Mouse (Mus musculus): ENCODE measurements around the gene Adamts9. TPM values are rescaled to one million over a fixed set of nuclear protein-coding genes. Genes with fewer than 3 reads are reported as not detected.

The Adamts9 gene
- polyA plus RNA-seq, 1 experiment from 2014 or later, result 2.8 TPM

- no peaks in the 10 kb centered on the region for H3K27me3 ChIP-seq (ENCODE audit: control insufficient read depth, insufficient read depth, low read length)
- 94% methylated on average over 11 of the region's 11 CpGs for WGBS
- H3K4me2 ChIP-seq (ENCODE audit: low read depth, low read length, severe bottlenecking), result no peak overlapping the region
- H3K4me3 ChIP-seq (ENCODE audit: low read depth, low read length), result no peak overlapping the region
- H3K9me3 ChIP-seq (ENCODE audit: control insufficient read depth, low read length), result no peaks in the 10 kb centered on the region
- DNase-seq (ENCODE audit: low spot score) (no peak), ATAC-seq (replicated peaks; ENCODE audit: low FRiP score) (no peak)
- no peaks in the 10 kb centered on the region for H3K36me3 ChIP-seq (ENCODE audit: control insufficient read depth, insufficient read depth, low read length)
- no peaks in the 10 kb centered on the region for H3K4me1 ChIP-seq (replicated peaks; ENCODE audit: control insufficient read depth, insufficient read depth, low read length)
- H3K9ac ChIP-seq (ENCODE audit: low read length), result no peak overlapping the region
- H3K27ac ChIP-seq (ENCODE audit: low read depth, low read length), result no peak overlapping the region
These were observed 140.9 kb downstream of the Adamts9 start for GRCm38 (mm10) chr6:92802421-92802820.

DNA sequence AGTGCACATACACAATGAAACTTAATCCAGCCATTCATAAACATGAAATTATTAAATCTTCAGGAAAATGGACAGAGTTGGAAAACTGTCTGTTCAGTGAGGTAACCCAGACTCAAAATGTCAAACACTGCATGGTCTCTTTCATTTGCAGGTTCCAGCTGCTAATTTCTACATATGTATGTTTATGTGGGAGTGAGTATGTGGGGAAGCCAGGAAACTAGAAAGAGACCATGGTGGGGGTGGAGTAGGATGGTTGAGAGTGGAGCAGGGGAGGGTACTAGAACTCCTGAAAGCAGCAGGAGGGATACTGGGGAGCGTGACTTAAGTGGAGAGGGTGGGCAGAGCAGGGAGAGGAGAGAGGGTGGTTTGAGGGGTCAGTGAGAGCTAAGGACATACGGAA lies 141.8 kb downstream of the Adamts9 start:
- ATAC-seq (replicated peaks; ENCODE audit: low FRiP score) (no peak), DNase-seq (ENCODE audit: low spot score) (no peak)
- Histone ChIP-seq H3K9ac (ENCODE audit: low read length) (no peak overlapping the region), H3K36me3 (ENCODE audit: control insufficient read depth, insufficient read depth, low read length) (no peaks in the 10 kb centered on the region), H3K4me3 (ENCODE audit: low read depth, low read length) (no peak overlapping the region), H3K4me1 (replicated peaks; ENCODE audit: control insufficient read depth, insufficient read depth, low read length) (no peaks in the 10 kb centered on the region), H3K4me2 (ENCODE audit: low read depth, low read length, severe bottlenecking) (no peak overlapping the region), H3K9me3 (ENCODE audit: control insufficient read depth, low read length) (no peaks in the 10 kb centered on the region), H3K27ac (ENCODE audit: low read depth, low read length) (no peak overlapping the region), H3K27me3 (ENCODE audit: control insufficient read depth, insufficient read depth, low read length) (no peaks in the 10 kb centered on the region)
- WGBS, result 79% methylated on average over 2 of the region's 2 CpGs

DNA sequence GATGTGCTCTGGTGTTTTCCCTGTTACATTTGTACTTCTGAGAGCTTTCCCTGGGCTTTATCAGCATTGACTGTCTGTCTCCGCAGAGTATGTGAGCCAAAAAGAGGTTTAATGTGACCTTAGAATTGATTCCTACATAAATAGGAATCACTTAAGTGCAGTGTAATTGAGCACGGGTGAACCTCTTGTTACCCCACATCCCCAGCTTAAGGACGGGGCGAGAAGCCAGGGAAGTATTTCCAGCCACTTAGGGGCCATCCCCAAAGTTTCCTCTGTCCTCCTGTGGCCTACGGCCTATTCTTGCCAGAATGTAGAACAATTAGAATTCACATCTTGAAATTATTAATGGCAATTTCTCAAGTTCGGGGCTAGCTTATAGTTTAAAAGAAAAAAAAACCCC lies 149.5 kb downstream of the Adamts9 start:
- H3K4me1 ChIP-seq (replicated peaks; ENCODE audit: control insufficient read depth, insufficient read depth, low read length), result no peaks in the 10 kb centered on the region
- H3K36me3 ChIP-seq (ENCODE audit: control insufficient read depth, insufficient read depth, low read length), result no peaks in the 10 kb centered on the region
- H3K27ac ChIP-seq (ENCODE audit: low read depth, low read length), result no peak overlapping the region
- H3K9ac ChIP-seq (ENCODE audit: low read length), result no peak overlapping the region
- ATAC-seq (replicated peaks; ENCODE audit: low FRiP score) (no peak), DNase-seq (ENCODE audit: low spot score) (no peak)
- no peak overlapping the region for H3K4me3 ChIP-seq (ENCODE audit: low read depth, low read length)
- WGBS, result 76% methylated on average over 6 of the region's 6 CpGs
- no peak overlapping the region for H3K4me2 ChIP-seq (ENCODE audit: low read depth, low read length, severe bottlenecking)
- no peaks in the 10 kb centered on the region for H3K9me3 ChIP-seq (ENCODE audit: control insufficient read depth, low read length)
- no peaks in the 10 kb centered on the region for H3K27me3 ChIP-seq (ENCODE audit: control insufficient read depth, insufficient read depth, low read length)

DNA sequence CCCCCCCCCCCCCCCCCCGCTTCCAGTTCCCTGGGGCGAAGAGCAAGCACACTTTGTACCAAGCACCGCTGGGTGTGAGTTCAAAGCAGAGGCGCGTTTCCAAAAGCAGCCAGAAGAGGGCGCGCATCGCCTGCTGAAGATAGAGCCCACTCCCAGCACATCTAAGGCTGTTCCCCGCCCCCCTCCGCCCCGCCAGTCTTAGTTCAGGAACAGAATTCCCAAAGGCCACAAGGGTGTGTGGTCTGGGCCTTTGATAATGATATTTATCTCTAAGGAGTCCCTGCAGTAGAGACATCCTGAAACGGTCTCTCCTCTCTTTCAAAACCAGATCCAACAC lies 155.9 kb downstream of the Adamts9 start:
- Histone ChIP-seq H3K9ac (ENCODE audit: low read length) (no peak overlapping the region), H3K27me3 (ENCODE audit: control insufficient read depth, insufficient read depth, low read length) (0 out of 2 replicates have a peak, but pooled peaks cover 2% of the 10 kb centered on the region), H3K4me1 (replicated peaks; ENCODE audit: control insufficient read depth, insufficient read depth, low read length) (peaks cover 3% of the 10 kb centered on the region; the same call in 1 of the 2 replicates), H3K9me3 (ENCODE audit: control insufficient read depth, low read length) (no peaks in the 10 kb centered on the region), H3K4me3 (ENCODE audit: low read depth, low read length) (peak overlapping the region; percentile 27), H3K4me2 (ENCODE audit: low read depth, low read length, severe bottlenecking) (peak overlapping the region; percentile 61), H3K27ac (ENCODE audit: low read depth, low read length) (no peak overlapping the region), H3K36me3 (ENCODE audit: control insufficient read depth, insufficient read depth, low read length) (no peaks in the 10 kb centered on the region)
- 0% methylated on average over 12 of the region's 12 CpGs for WGBS
- DNase-seq (ENCODE audit: low spot score) (peak; percentile 96), ATAC-seq (replicated peaks; ENCODE audit: low FRiP score) (peak; percentile 84)

- ATAC-seq (replicated peaks; ENCODE audit: low FRiP score) (peak; percentile 31; the same call in 1 of the 2 replicates), DNase-seq (ENCODE audit: low spot score) (peak; percentile 56)
- peak overlapping the region; percentile 27 for H3K4me3 ChIP-seq (ENCODE audit: low read depth, low read length)
- no peaks in the 10 kb centered on the region for H3K36me3 ChIP-seq (ENCODE audit: control insufficient read depth, insufficient read depth, low read length)
- H3K27me3 ChIP-seq (ENCODE audit: control insufficient read depth, insufficient read depth, low read length), result 0 out of 2 replicates have a peak, but pooled peaks cover 2% of the 10 kb centered on the region
- H3K4me2 ChIP-seq (ENCODE audit: low read depth, low read length, severe bottlenecking), result peak overlapping the region; percentile 61
- H3K9me3 ChIP-seq (ENCODE audit: control insufficient read depth, low read length), result no peaks in the 10 kb centered on the region
- H3K4me1 ChIP-seq (replicated peaks; ENCODE audit: control insufficient read depth, insufficient read depth, low read length), result peaks cover 3% of the 10 kb centered on the region; the same call in 1 of the 2 replicates
- H3K9ac ChIP-seq (ENCODE audit: low read length), result peak overlapping the region; percentile 41; the same call in 1 of the 2 replicates
- 2% methylated on average over 20 of the region's 20 CpGs for WGBS
- H3K27ac ChIP-seq (ENCODE audit: low read depth, low read length), result no peak overlapping the region
These were observed 156.5 kb downstream of the Adamts9 start for GRCm38 (mm10) chr6:92786701-92787375.

GRCm38 (mm10) chr6:92784782-92785181 lies 158.5 kb downstream of the Adamts9 start:
- Histone ChIP-seq H3K27ac (ENCODE audit: low read depth, low read length) (no peak overlapping the region), H3K9me3 (ENCODE audit: control insufficient read depth, low read length) (no peaks in the 10 kb centered on the region), H3K36me3 (ENCODE audit: control insufficient read depth, insufficient read depth, low read length) (no peaks in the 10 kb centered on the region), H3K4me1 (replicated peaks; ENCODE audit: control insufficient read depth, insufficient read depth, low read length) (peaks cover 3% of the 10 kb centered on the region; the same call in 1 of the 2 replicates), H3K4me2 (ENCODE audit: low read depth, low read length, severe bottlenecking) (no peak overlapping the region), H3K4me3 (ENCODE audit: low read depth, low read length) (no peak overlapping the region), H3K27me3 (ENCODE audit: control insufficient read depth, insufficient read depth, low read length) (0 out of 2 replicates have a peak, but pooled peaks cover 2% of the 10 kb centered on the region), H3K9ac (ENCODE audit: low read length) (no peak overlapping the region)
- DNase-seq (ENCODE audit: low spot score) (peak; percentile 81), ATAC-seq (replicated peaks; ENCODE audit: low FRiP score) (0 out of 2 replicates have a peak, but pooled peaks have one; percentile 32)
- WGBS, result 12% methylated on average over 7 of the region's 7 CpGs

GRCm38 (mm10) chr6:92781446-92781845 lies 161.8 kb downstream of the Adamts9 start:
- ATAC-seq (replicated peaks; ENCODE audit: low FRiP score), result no peak
- H3K9ac ChIP-seq (ENCODE audit: low read length), result no peak overlapping the region
- no peaks in the 10 kb centered on the region for H3K9me3 ChIP-seq (ENCODE audit: control insufficient read depth, low read length)
- H3K4me3 ChIP-seq (ENCODE audit: low read depth, low read length), result no peak overlapping the region
- WGBS, result 86% methylated on average over 6 of the region's 6 CpGs
- 0 out of 2 replicates have a peak, but pooled peaks cover 2% of the 10 kb centered on the region for H3K27me3 ChIP-seq (ENCODE audit: control insufficient read depth, insufficient read depth, low read length)
- no peak overlapping the region for H3K27ac ChIP-seq (ENCODE audit: low read depth, low read length)
- H3K4me2 ChIP-seq (ENCODE audit: low read depth, low read length, severe bottlenecking), result no peak overlapping the region
- no peaks in the 10 kb centered on the region for H3K36me3 ChIP-seq (ENCODE audit: control insufficient read depth, insufficient read depth, low read length)
- no peak for DNase-seq (ENCODE audit: low spot score)
- no peaks in the 10 kb centered on the region for H3K4me1 ChIP-seq (replicated peaks; ENCODE audit: control insufficient read depth, insufficient read depth, low read length)

- no peaks in the 10 kb centered on the region for H3K9me3 ChIP-seq (ENCODE audit: control insufficient read depth, low read length)
- H3K36me3 ChIP-seq (ENCODE audit: control insufficient read depth, insufficient read depth, low read length), result no peaks in the 10 kb centered on the region
- no peak overlapping the region for H3K9ac ChIP-seq (ENCODE audit: low read length)
- H3K4me3 ChIP-seq (ENCODE audit: low read depth, low read length), result no peak overlapping the region
- 44% methylated on average over 5 of the region's 5 CpGs for WGBS
- H3K4me2 ChIP-seq (ENCODE audit: low read depth, low read length, severe bottlenecking), result no peak overlapping the region
- H3K4me1 ChIP-seq (replicated peaks; ENCODE audit: control insufficient read depth, insufficient read depth, low read length), result no peaks in the 10 kb centered on the region
- no peak for ATAC-seq (replicated peaks; ENCODE audit: low FRiP score)
- H3K27ac ChIP-seq (ENCODE audit: low read depth, low read length), result no peak overlapping the region
- DNase-seq (ENCODE audit: low spot score), result no peak
- no peaks in the 10 kb centered on the region for H3K27me3 ChIP-seq (ENCODE audit: control insufficient read depth, insufficient read depth, low read length)
These were observed 163.4 kb downstream of the Adamts9 start for GRCm38 (mm10) chr6:92779935-92780205.
